1 mouse cellular context compared by ENCODE assay signal in the genomic region with DNA sequence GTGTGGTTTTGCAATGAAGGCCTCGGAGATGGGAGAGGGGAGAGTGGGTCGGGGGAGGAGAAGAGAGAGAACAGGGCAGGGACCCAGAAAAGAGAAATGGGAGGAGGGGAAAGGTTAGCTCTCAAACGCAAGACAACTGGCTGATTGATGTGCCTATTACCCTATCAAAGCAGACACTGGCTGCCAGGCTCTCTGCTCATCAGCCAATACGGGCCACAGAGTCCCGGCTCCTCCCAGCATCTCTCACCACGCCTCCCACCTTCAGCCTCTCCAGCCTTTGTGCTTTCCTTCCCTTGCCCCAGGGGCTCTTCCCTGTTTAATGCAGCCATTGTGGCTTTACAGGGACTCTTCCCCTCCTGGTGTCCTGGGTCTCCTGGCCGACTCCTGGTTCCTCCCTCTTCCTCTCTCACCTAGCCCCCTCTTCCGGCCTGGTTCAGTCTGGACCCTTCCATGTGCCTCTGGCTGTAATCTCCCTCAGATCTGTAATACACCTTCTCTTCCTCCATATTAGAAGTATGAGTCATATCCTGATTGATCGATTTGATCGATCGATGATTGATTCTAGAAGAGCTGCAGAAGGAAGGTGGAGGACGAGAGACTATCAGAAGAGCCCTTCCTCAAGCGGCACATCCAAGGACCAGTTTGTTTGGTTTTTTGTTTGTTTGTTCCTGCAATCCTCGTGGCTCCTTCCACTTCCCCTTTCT.
A peak's percentile ranks its signal among the peaks of the same experiment; 100 is the strongest.
TF ChIP-seq lines count a peak whose summit lies in the region.

No protein-coding gene starts in this region.

TF ChIP-seq in MEL, 35 proteins besides CTCF, POLR2A, EP300 and RAD21 (continued from another document):
- TF ChIP-seq MEF2A (IDR thresholded peaks at IDR 0.05; ENCODE audit: extremely low read depth, insufficient replicate concordance, low read depth, low read length, poor library complexity, severe bottlenecking) (no peak), NRF1 (IDR thresholded peaks at IDR 0.05; ENCODE audit: insufficient read depth, low read depth, low read length, poor library complexity, severe bottlenecking) (no peak), BHLHE40 (IDR thresholded peaks at IDR 0.05; ENCODE audit: borderline replicate concordance, low read depth, low read length) (no peak), E2F4 (IDR thresholded peaks at IDR 0.05; ENCODE audit: borderline replicate concordance, low read depth, low read length) (no peak), GATA1 (IDR thresholded peaks at IDR 0.05; ENCODE audit: low read depth, low read length) (no peak), JUND (IDR thresholded peaks at IDR 0.05; ENCODE audit: low read depth, low read length) (peak; percentile 74; the same call in 1 of the 2 replicates), MAX (IDR thresholded peaks at IDR 0.05; ENCODE audit: low read length) (peak; percentile 71), USF2 (IDR thresholded peaks at IDR 0.05; ENCODE audit: borderline replicate concordance in 1 of 2, insufficient read depth in 1 of 2, low read depth in 1 of 2, low read length in 2 of 2) (no peak), ETS1 (IDR thresholded peaks at IDR 0.05; ENCODE audit: low read depth, low read length) (peak; percentile 17; the same call in 1 of the 2 replicates)
